Mouse (Mus musculus) ES-Bruce4 (cell line): ENCODE results near the gene Cux2.
A peak's percentile ranks its signal among the peaks of the same experiment; 100 is the strongest.

ENCODE experiments used
- CTCF ChIP-seq: IDR thresholded peaks from one replicate; pipeline ENCODE4 v1.8.1; 2011; ENCODE audit warnings: low read depth, low read length
- POLR2A ChIP-seq: IDR thresholded peaks from one replicate; pipeline ENCODE4 v1.8.1; 2011; ENCODE audit warnings: low read length; ENCODE audit not compliant: insufficient read depth

DNA sequence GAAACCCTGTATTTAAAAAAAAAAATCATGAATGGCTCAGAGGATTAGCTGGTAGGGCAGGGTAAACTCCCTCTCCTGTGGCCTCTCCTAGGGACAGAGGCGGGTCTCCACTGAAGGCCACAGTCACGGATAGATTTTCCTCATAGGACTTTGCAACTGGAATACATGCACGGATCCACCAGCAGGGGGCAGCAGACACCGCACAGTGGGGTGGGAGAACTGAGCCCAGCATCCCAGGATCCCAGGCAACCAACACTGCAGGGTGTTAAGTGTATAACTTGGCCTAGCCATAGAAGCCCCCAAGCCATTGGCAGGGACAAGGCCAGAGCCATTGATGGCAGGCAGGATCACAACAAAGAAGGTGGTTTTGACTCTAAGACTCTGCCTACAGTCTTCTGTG lies 177.7 kb downstream of the Cux2 start:
- no peak for TF ChIP-seq POLR2A
- peak; percentile 99 for TF ChIP-seq CTCF
